Mouse (Mus musculus) lung, postnatal 0 days (tissue): ENCODE results near the gene Ckb.

ENCODE experiments used
- CTCF ChIP-seq: IDR thresholded peaks from 2 replicates; pipeline ENCODE4 v1.5.1; 2016; ENCODE audit warnings: antibody characterized with exemption, mild to moderate bottlenecking
- EP300 ChIP-seq: IDR thresholded peaks from 2 replicates; pipeline ENCODE4 v1.6.1; 2016; ENCODE audit warnings: antibody characterized with exemption, mild to moderate bottlenecking, control low read depth

DNA sequence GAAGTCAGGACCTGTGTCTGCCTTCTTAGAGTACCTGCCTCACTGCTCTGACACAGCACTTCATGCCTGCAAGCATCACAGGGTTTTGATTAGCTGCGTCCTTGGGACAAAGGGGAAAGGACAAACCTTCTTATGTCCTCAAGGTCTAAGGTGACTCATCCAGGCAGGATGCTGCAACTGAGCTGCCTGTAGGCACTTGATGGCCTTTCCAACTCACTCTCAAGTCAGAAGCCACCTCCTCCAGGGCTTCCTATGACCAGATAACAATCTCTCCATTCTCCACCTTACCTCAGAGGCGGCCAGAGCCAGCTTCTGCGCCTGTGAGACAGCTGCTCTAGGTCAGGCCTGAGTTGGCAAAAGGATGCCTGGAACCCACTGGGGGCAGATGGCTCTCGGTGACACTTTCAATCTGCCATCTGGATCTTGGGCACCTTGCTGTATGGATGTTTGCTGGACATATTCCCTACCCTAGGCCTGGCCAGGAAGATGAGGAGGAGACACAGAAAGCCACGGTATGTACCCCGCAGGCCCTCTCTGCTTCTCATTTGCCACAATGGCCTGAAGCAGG lies 26.3 kb upstream of the Ckb start:
- TF ChIP-seq CTCF (no peak), EP300 (no peak)
